Mouse (Mus musculus): Measurements from ENCODE around the gene Galr3.
A peak's percentile ranks its signal among the peaks of the same experiment; 100 is the strongest.

Gene Galr3

GRCm38 (mm10) chr15:79052366-79052765, 10.7 kb downstream of the Galr3 start:
- no peak for DNase-seq (ENCODE audit: low spot score in 2 of 2)

GRCm38 (mm10) chr15:79056601-79057000, 14.9 kb downstream of the Galr3 start:
- DNase-seq (ENCODE audit: low spot score in 2 of 2) = no peak

DNA sequence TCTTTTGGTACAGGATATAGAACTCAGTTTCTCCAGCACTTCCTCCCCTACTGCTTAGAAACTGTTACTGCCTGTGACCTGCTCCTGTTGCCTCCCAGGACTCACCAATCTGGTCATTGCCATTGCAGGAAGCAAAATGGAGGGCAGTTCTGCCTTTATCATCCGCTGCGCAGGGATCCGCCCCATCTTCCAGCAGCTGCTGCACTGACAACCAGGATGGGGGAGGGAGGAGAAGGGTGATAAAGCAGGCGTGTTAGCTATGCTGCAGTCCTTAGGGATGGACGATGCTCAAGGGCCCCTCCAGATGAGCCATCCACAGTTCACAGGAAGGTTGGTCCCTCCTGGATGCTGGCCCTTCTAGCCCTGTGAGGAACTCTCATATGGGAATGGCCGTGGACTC, 16.2 kb downstream of the Galr3 start:
- DNase-seq (ENCODE audit: low spot score in 2 of 2) = peak in 1 of 2 experiments; percentile 45

GRCm38 (mm10) chr15:79060887-79061565, 19.3 kb downstream of the Galr3 start:
- no peak for DNase-seq (ENCODE audit: low spot score in 2 of 2)

- DNase-seq (ENCODE audit: low spot score in 2 of 2) = peak; percentile 95 to 98
Measured at GRCm38 (mm10) chr15:79062376-79063159, 20.9 kb downstream of the Galr3 start, which contains the start of gene Ankrd54. Ankrd54 (minus strand) TSS chr15:79062893.

DNA sequence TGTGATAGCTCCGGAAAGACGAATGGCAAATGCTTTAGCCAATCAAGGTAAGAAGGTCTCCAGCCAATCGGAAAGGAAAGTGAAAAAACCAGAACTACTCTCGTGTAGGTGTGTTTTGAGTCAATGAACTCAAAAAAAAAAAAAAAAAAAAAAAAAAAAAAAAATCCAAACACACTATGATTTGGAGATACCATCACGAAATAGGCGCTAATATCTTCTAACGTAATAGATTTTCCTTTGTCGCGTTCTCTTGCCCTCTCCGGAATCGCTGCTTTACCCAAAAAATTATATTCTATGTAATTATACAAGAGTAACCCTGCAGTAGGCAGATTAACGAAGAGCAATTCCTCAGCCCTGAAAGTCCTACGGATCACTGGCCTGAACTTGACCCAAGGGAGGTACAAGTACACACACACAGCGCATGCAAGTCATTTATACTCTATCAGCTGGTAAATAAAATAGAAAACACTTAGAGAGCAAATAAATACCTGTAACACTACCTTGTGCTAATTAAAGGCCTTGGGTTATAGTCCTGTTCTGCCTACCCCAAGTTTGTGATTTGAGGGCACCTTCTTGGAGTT, 21.6 kb downstream of the Galr3 start:
- DNase-seq (ENCODE audit: low spot score in 2 of 2) = no peak

DNA sequence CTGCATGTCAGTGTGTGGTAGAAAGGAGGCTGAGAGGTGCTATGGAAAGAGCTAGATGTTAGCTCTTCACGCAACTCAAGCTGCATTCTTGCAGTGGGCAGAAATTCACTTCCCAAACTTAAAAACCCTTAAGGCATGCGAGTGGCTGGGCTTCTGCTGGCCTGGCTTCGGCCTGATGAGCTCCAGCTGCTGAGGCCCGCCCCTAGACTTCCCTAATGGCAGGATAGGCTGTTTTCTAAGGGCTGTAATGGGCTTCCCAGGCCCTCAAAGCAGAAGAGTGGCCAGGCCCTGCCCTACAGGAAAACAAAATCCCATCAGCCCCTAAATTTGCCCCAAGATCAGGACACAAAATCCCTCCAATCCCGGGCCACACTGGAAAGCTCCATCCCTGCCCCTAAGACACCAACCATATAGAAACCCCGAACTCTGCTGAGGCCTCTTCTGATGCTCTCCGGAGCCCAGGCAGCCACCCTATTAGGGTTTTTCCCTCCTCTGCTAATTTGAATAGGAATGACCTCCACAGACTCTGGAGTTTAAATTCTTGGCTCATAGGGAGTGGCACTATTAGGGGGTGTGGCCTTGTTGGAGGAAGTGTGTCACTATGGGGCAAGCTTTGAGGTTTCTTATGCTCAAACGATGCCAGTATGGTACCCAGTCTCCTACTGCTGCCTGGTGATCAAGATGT, 23.5 kb downstream of the Galr3 start:
- no peak for DNase-seq (ENCODE audit: low spot score in 2 of 2)

- no peak for DNase-seq (ENCODE audit: low spot score in 2 of 2)
Measured at GRCm38 (mm10) chr15:79066276-79066675, 24.6 kb downstream of the Galr3 start.

- no peak for DNase-seq (ENCODE audit: low spot score in 2 of 2)
Measured at GRCm38 (mm10) chr15:79067631-79068030, 25.9 kb downstream of the Galr3 start.

GRCm38 (mm10) chr15:79068416-79068815, 26.7 kb downstream of the Galr3 start:
- no peak for DNase-seq (ENCODE audit: low spot score in 2 of 2)

GRCm38 (mm10) chr15:79071117-79072039, 29.7 kb downstream of the Galr3 start:
- peak in 1 of 2 experiments; percentile 56 for DNase-seq (ENCODE audit: low spot score in 2 of 2)

DNA sequence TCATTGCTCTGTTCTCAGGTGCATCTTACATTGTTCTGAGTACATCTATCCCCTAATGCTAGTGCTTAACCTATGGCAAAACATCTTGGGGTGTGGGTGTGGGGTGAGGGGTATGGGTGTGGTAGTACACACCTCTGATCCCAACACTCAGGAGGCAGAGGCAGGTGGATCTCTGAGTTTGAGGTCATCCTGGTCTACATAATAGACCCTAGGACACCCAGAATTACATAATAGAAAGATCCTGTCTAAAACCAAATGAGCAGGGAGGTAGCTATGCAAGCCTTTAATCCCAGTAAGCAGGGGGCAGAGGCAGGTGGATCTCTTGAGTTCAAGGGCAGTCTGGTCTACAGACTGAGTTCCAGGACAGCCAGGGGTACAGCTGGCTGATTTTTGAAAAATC, 32.1 kb downstream of the Galr3 start:
- DNase-seq (ENCODE audit: low spot score in 2 of 2) = no peak

- no peak for DNase-seq (ENCODE audit: low spot score in 2 of 2)
Measured at GRCm38 (mm10) chr15:79074446-79074845, 32.8 kb downstream of the Galr3 start.

DNA sequence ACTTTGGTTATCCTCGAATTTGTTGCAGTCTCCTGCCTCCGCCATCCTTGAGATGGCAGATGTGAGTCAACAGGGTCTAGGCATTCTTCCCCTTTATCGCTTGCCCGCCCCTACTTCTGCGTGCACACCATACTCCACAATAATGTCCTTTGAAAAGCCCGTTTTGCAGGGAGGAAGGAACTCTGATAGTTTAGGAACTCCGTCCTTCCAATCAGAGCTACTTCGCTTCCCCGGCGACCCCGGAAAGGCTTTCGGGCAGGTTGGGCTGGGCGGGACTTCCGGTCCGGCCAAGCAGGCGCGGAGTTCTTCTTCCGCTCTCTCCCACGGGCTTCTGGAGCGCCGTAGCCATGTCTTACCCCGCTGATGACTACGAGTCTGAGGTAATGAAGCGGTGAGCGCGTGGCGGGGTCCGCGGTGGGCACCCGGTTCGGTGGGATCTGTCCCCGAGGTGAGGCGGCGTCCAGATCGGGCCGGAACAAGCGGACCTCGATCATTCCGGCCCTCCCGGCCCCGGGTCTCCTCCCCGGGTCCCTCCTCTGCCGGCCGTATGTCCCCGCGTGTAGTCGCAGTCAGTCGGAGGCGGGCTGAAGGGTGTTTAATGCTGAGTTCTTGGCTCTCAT, 33.3 kb downstream of the Galr3 start, which contains the start of gene Eif3l:
TSS of gene Eif3l (plus strand) at position 267 of the 620 bp plus-strand sequence.
- DNase-seq (ENCODE audit: low spot score in 2 of 2) = peak; percentile 75 to 89

- peak in 1 of 2 experiments; percentile 36 for DNase-seq (ENCODE audit: low spot score in 2 of 2)
Measured at GRCm38 (mm10) chr15:79075658-79076365, 34.1 kb downstream of the Galr3 start.

GRCm38 (mm10) chr15:79079567-79079966, 37.9 kb downstream of the Galr3 start:
- no peak for DNase-seq (ENCODE audit: low spot score in 2 of 2)

- no peak for DNase-seq (ENCODE audit: low spot score in 2 of 2)
Measured at GRCm38 (mm10) chr15:79092284-79092683, 50.6 kb downstream of the Galr3 start.
